15 mouse cellular contexts compared by ENCODE assay signal in the genomic region with DNA sequence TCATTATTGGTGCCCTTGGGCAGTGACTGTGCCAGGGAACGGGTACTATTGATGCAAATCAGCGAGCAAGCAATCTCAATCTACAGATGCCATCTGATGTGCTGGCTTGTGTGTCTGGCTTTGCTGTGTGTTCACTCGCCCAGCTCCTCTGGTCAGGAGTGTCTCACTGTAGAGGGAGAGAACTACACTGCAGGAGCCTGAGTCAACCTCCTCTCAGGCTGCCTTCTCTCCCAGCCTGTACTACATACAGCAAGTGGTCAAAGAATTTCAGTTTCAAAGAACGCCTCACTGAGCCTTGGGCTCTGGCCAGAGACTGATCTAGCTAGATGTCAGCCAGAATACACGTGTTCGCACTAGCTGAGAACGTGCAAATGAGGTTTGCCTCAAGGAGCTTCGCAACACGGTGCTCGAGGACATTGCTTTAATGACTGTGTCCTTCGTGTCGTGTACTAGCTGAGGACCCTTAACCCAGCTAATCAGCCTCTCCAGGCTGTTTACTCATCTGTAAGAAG.
"Had no signal": no experiment of that assay in that cellular context is flagged by ENCODE, and none has a peak within 500 bp of the region (broad histone marks: within the 10 kb centered on the region; RNA-seq: fewer than 3 reads in every experiment).

No protein-coding gene starts in this region.

- DNase-seq: kidney, postnatal 25 days; layer of hippocampus, adult 9-11 months; layer of hippocampus, postnatal 36 days; lung, adult 2 months; lung, postnatal 36 days; right cerebral cortex, postnatal 4 days; spleen, adult 18-20 months; thymus, adult 18-20 months; thymus, postnatal 14 days had no signal

- H3K27ac ChIP-seq: limb, embryonic 12.5 days; liver, embryonic 15.5 days; midbrain, embryonic 13.5 days; neural tube, embryonic 15.5 days had no signal

- H3K4me1 ChIP-seq: liver, embryonic 15.5 days had no signal

- H3K4me2 ChIP-seq: limb, embryonic 12.5 days; liver, embryonic 11.5 days; liver, embryonic 15.5 days; midbrain, embryonic 13.5 days; neural tube, embryonic 15.5 days had no signal

- H3K4me3 ChIP-seq: limb, embryonic 12.5 days; liver, embryonic 15.5 days; midbrain, embryonic 13.5 days; neural tube, embryonic 15.5 days had no signal

- H3K27me3 ChIP-seq: limb, embryonic 12.5 days; liver, embryonic 15.5 days; midbrain, embryonic 13.5 days; neural tube, embryonic 15.5 days had no signal

- H3K9me3 ChIP-seq: limb, embryonic 12.5 days; liver, embryonic 15.5 days; midbrain, embryonic 13.5 days; neural tube, embryonic 15.5 days had no signal

- H3K9ac ChIP-seq: limb, embryonic 12.5 days; liver, embryonic 15.5 days; midbrain, embryonic 13.5 days; neural tube, embryonic 15.5 days had no signal

- ATAC-seq: lung, postnatal 0 days; midbrain, embryonic 13.5 days had no signal

- H3K36me3 ChIP-seq: midbrain, embryonic 13.5 days; neural tube, embryonic 15.5 days had no signal
